Mouse (Mus musculus) heart, adult 2 months (tissue): Measurements from ENCODE around the gene Snapc4.

Experiments
- CTCF ChIP-seq: fragments of 200-600 bp; IDR thresholded peaks from 2 replicates; pipeline ENCODE4 v1.8.1; 2022; ENCODE audit warnings: antibody characterized with exemption, mild to moderate bottlenecking, moderate library complexity
- EP300 ChIP-seq: fragments of 200-500 bp; IDR thresholded peaks from 2 replicates; pipeline ENCODE4 v1.6.1; 2011; ENCODE audit warnings: low read depth, low read length, control low read depth; ENCODE audit not compliant: insufficient read depth

- TF ChIP-seq CTCF, result peak; percentile 94
- TF ChIP-seq EP300, result peak; percentile 76
Observed at GRCm38 (mm10) chr2:26408515-26409356, 28.3 kb upstream of the Snapc4 start, which contains the start of gene Inpp5e.
